Mouse (Mus musculus) c-Kit-positive CD71-positive TER-119-negative erythroid progenitor cells, embryonic 14.5 days (primary cell): Measurements from ENCODE around the gene Phldb1.

Experiments used
- DNase-seq: peaks from one replicate; pipeline ENCODE4 v3.0.0-alpha.2; 2013; ENCODE audit warnings: low read depth

Gene Phldb1

DNA sequence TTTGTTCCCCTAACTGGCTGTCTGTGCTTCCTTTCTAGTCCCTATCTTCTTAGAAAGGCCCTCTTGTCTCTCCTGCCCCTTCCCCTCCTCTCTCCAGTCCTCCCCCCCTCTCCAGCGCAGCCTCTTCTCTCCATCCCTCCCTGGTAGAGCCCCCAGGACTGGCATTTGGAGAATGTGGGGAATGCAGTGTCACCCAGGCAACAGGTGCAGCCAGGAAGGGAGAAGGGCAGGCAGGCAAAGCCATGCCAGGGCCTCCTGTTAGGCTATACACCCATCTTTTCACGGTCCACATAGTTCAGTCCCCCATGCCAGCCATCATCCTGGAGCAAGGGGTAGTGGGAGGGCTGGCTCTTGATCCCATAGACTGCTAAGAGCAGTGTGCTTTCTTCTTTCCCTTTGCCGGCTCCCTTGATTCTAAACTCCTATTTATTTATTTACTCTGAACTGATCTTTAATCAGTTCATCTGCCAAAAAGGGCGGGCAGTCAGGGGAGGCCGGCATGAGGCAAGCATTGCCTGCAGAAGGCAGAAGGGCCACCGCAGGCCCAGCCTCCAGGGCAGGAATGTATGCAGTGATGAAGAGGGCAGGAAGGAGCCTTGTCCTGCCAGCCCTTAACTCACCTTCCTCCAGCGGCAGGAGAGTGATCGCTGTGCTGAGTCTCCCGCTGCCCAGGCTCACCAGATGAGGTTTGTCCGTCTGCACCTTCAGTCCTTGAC, 8.4 kb downstream of the Phldb1 start:
- DNase-seq: no peak

- DNase-seq: no peak
These were observed 10.3 kb downstream of the Phldb1 start for GRCm38 (mm10) chr9:44724665-44725064.

GRCm38 (mm10) chr9:44724223-44724622, 10.8 kb downstream of the Phldb1 start:
- no peak for DNase-seq

- no peak for DNase-seq
These were observed 11.4 kb downstream of the Phldb1 start for GRCm38 (mm10) chr9:44723521-44724041.

DNA sequence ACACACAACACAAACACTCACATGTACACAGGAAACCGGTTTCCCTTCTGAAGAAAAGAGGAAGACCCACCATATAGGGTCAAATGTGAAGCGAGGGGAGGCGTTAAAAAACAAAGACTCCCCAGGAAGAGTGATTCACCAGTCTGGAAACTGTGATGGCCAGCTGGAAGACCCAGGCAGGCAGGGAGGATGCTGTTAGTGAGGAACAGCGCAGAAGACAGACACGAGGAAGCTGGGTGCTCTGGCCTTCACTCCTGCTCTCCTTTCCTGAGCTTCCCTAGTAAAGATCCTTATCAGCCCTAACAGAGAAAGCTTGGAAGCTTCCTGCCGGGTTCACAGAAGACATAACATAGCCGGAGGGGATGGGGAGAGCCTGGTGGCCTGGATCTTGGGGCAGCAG, 12.0 kb downstream of the Phldb1 start:
- DNase-seq: no peak

- DNase-seq: no peak
These were observed 12.4 kb downstream of the Phldb1 start for GRCm38 (mm10) chr9:44722575-44722974.

DNA sequence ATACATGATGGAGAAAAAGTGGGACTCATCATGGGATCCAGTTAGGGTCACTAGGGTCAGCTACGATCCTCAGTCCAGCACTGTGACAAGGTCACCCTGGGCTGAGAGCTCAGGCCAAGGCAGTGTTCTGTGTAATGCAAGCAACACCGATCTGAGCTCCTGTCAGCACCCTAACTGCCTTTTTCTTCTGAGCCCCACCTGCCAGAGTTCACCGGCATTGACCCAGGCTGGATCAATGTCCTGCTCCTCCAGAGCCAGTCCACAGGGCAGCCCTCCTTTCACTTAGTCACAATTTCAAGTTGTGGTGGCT, 13.2 kb downstream of the Phldb1 start:
- DNase-seq: no peak

GRCm38 (mm10) chr9:44721154-44721876, 13.7 kb downstream of the Phldb1 start:
- no peak for DNase-seq

DNA sequence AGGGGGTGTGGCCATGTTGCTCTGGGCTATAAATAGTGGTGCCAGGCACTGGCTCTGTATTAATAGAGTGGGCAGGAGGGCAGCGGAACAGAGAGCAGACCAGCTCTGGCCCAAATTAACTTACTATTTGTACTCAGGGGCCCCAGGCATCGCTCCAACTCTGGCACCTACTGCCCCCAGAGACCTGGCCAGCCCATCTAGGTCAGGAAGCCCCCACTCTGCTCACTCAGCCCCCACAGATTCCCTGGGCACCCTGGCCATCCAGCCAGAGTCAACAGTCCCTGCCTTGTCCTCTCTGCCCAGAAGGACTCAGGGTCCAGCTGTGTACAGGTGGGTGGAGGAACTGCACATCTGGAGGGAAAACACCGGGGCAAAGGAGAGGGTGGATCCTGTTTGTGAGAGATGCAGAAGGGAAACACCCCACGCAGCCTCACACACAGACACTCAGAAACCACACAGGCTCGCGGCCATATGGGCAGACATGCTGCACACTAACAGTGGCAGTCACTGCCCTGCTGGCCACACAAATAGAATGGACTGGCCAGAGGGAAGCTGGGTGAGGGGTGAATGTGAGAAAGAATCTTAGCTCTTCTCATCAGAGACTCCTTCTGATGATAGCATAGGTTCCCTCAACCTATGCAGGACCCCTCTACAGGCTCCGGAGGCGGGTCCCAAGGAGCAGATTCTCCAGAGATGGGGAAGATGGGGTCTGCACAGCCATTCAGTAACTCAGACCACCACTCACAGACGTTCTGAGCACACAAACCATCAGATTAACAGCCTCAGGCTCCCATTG, 14.4 kb downstream of the Phldb1 start:
- DNase-seq: no peak

GRCm38 (mm10) chr9:44719632-44720357, 15.2 kb downstream of the Phldb1 start:
- DNase-seq: no peak

DNA sequence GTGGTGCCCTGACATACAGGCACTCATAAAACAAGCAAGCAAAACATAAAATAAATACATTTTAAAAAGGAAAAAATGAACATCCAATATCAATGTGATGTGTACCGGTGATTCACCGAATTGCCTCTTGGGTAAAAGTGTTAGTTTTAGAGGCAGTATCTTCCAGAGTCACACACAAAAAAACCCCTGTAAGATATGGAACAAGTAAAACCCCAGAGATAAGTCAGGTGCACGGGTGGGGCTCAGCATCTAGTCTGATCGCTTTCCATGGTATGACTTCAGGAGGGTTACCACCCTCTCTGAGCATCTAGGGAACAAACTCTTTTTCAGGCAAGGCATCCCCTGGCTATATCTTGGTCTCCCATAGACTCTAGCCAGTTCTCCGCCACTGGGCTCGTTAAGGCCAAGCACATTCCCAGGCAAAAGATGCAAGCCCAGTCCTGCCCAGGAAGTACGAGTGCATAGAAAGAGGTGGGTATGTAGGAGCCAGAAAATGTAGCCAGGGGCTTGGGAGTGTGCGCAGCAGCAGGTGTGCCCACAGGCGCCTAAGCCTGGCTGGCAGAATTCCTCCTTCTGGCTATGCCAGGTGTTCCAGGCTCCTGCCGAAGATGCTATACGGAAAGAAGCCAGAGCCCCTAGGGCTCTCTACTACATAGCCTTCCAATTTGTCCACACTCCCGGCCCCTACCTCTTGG, 15.9 kb downstream of the Phldb1 start:
- no peak for DNase-seq

GRCm38 (mm10) chr9:44717822-44718242, 17.2 kb downstream of the Phldb1 start:
- DNase-seq: no peak

- no peak for DNase-seq
These were observed 17.8 kb downstream of the Phldb1 start for GRCm38 (mm10) chr9:44716997-44717821.

- DNase-seq: no peak
These were observed 19.2 kb downstream of the Phldb1 start for GRCm38 (mm10) chr9:44715705-44716362.

DNA sequence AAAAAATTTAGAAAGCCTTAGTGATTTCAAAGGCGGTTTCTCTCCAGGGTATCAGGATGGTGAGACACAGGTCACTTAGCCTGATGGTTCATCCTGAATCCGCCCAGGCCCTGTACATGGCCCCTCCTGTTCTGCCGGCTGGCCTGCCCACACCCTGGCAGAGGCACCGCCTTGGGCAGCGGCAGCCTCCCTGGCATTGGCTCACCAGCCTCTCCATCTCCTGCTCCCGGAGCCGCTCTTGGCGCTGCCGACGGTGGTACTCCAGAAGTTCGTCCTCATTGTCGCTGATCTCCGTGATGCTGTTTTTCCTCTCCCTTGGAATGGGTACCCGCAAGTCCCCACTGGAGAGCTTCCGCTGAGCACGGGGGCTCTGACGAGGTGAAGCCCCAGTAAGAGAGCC, 19.9 kb downstream of the Phldb1 start:
- no peak for DNase-seq

- DNase-seq: no peak
These were observed 21.4 kb downstream of the Phldb1 start for GRCm38 (mm10) chr9:44713574-44713973.

DNA sequence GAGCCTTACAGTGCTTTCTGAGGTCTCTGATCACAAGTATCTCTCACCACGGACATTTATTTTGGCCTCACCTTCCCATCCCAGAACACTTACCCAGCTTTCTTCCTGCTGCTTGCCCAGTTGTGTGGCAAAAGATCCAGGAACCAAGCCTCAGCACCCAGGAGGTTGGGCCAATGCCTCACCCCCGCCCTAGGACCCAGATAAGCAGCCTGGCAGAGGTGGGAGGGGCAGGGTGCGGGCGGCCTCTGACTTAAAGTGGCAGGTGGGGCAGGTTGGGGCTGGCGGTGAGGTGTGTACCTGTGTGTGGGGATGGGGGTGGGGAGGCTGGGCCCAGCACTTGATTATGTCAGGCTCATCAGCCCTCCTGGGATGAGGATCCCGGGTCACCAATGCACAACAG, 21.9 kb downstream of the Phldb1 start:
- DNase-seq: no peak

DNA sequence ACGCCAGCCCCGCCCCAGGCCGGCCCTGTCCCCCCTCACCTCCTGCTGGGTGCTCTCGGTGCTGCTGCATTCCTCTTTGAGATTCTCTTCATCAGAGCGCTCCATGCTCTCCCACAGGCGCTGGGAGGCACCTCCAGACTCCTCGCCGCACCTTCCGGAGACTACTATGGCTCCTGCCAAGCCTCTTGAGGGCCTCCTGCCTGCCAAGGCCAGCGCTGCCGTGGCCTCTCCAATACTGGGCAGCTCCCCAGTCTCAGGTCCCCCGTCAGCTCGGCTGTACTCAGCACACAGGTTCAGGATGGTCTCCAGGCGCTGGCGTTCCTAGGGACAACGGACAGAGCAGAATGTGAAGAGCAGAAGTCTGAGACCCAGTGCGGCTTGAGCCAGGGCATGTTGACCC, 23.4 kb downstream of the Phldb1 start:
- DNase-seq: no peak

DNA sequence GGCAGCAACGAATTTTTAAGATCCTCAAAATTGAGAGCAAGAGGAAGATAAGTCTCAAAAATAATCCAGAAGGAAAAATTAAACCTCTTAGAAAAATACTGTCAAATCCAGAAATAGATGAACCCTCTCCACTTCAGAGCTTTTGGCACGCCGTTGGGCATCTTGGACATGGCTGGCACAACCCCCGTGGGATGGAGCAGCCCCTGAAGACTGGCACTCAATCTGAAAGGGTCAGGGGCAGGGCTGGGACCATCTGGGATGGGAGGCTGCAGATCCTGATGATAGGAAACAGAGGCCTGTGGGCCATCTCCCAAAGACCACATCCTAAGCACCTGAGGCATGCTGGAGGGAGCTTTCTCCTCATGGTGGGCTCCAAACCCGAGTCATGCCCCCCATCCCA, 24.8 kb downstream of the Phldb1 start:
- DNase-seq: no peak

DNA sequence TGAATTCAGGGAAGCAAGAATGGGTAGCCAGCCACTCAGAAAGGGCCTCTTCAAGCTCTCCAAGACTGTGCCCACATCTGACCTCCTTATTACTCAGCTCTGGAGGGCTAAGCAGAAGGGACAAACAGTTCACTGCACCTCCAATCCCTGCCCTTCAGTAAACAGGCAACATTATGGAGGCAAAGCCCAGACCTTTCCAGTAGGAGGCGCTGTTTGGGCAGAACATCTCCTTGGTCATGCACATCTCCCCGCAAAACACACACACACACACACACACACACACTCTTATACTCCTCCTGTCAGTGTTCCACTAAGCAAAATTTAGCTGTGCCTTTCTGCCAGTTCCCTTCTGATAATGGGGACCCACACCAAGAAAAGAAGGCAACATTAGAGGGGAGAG, 25.4 kb downstream of the Phldb1 start:
- DNase-seq: no peak
